Mouse (Mus musculus) cerebellum, adult 9-10 months (tissue): ENCODE measurements at regions not wholly inside any gene's neighbourhood (a gene's known extent, or its start where the extent isn't known, plus 50 kb on each side); places are given as distances from the start of the nearest gene placed in this dataset.

Experiments used
- DNase-seq: peaks from one replicate; pipeline ENCODE4 v3.0.0; 2022

- no peak for DNase-seq
Measured at GRCm38 (mm10) chr13:39702621-39703020, 658.6 kb downstream of the Ofcc1 start.

GRCm38 (mm10) chr13:39691291-39692024 lies 669.8 kb downstream of the Ofcc1 start:
- no peak for DNase-seq

- DNase-seq = no peak
Measured at GRCm38 (mm10) chr13:39664548-39664947, 696.7 kb downstream of the Ofcc1 start.

GRCm38 (mm10) chr13:39649457-39649856 lies 688.8 kb upstream of the Slc35b3 start:
- DNase-seq = no peak

- DNase-seq = peak; percentile 77
Measured at GRCm38 (mm10) chr13:39647367-39647766, 686.7 kb upstream of the Slc35b3 start.

DNA sequence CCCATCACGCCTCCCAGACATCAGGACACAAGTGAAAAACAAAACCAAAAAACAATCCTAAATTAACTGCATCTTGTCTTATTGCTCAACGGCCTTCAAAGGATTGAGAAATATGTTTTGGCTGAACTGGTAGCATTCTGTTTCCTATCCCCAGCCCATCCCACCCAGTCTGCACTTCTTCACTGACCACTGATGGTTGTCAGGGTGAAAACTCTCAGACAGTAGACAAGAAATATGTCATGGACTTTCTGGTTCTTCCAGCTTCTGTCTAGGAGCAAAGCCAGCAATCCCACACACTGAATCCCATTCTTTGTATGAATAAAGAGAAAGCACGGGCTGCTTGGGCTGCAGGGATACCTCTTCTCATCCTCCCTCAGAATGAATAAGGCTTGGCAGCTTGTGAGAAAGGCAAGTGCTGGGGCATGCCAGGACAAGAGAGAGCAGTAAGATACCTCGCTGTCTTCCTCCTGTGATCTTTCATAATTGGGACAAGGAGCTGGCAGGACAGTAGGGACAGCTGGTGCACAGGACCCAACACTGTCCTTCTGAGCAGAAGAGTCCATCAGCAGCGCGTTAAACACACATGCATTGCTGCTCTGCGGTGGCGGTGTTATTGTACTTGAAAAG lies 670.9 kb upstream of the Slc35b3 start:
- DNase-seq = peak; percentile 46
